Mouse (Mus musculus) liver, postnatal 0 days (tissue): Measurements from ENCODE around the gene Zfp790. TPM values are rescaled to one million over a fixed set of nuclear protein-coding genes. Genes with fewer than 3 reads are reported as not detected.

Experiments
- ATAC-seq: fragments of 200-750 bp; cut with Nextera tagmentation; 2 replicates; pipeline ENCODE4 v1.8.0; 2017; ENCODE audit warnings: mild to moderate bottlenecking, moderate library complexity
- DNase-seq: peaks from one replicate; pipeline ENCODE4 v3.0.0-alpha.2; 2016
- H3K27ac ChIP-seq: fragments of 300-500 bp; sonication (generic); 2 replicates; pipeline ENCODE4 v1.5.1; 2014; ENCODE audit warnings: antibody characterized with exemption, moderate library complexity, mild to moderate bottlenecking, low read depth
- H3K27me3 ChIP-seq: fragments of 300-500 bp; sonication (generic); 2 replicates; pipeline ENCODE4 v1.6.1; 2014; ENCODE audit warnings: low read length, control low read depth, mixed read lengths; ENCODE audit not compliant: insufficient read depth
- H3K36me3 ChIP-seq: fragments of 300-500 bp; sonication (generic); replicated peaks from 2 replicates; pipeline ENCODE4 v1.6.1; 2014; ENCODE audit warnings: mild to moderate bottlenecking, control low read depth, low read length, moderate library complexity, mixed read lengths; ENCODE audit not compliant: insufficient read depth
- H3K4me1 ChIP-seq: fragments of 300-500 bp; sonication (generic); 2 replicates; pipeline ENCODE4 v1.6.1; 2014; ENCODE audit warnings: antibody characterized with exemption, mild to moderate bottlenecking, control low read depth; ENCODE audit not compliant: insufficient read depth
- H3K4me2 ChIP-seq: fragments of 300-500 bp; sonication (generic); 2 replicates; pipeline ENCODE4 v1.6.1; 2014; ENCODE audit warnings: low read depth, mild to moderate bottlenecking, low read length, moderate library complexity, mixed read lengths
- H3K4me3 ChIP-seq: fragments of 300-500 bp; sonication (generic); 2 replicates; pipeline ENCODE4 v1.5.1; 2014; ENCODE audit warnings: low read depth, low read length
- H3K9ac ChIP-seq: fragments of 300-500 bp; sonication (generic); replicated peaks from 2 replicates; pipeline ENCODE4 v1.6.1; 2014; ENCODE audit warnings: mild to moderate bottlenecking, moderate library complexity
- H3K9me3 ChIP-seq: fragments of 300-500 bp; sonication (generic); 2 replicates; pipeline ENCODE4 v1.6.1; 2016; ENCODE audit warnings: mild to moderate bottlenecking, control low read depth, low read length, mixed read lengths
- CTCF ChIP-seq: sonication (generic); IDR thresholded peaks from 2 replicates; pipeline ENCODE4 v1.5.1; 2016; ENCODE audit warnings: antibody characterized with exemption, low read depth
- EP300 ChIP-seq: IDR thresholded peaks from 2 replicates; pipeline ENCODE4 v1.6.1; 2016; ENCODE audit warnings: antibody characterized with exemption, low read depth, mild to moderate bottlenecking
- WGBS: fragments of 180-500 bp; shearing (Covaris S2); extraction: QIAGEN DNeasy Blood & Tissue Kit; methylation state at CpG from one replicate; pipeline ENCODE4 v1.1.7; 2014; ENCODE audit not compliant: insufficient replicate concordance; 5-methylcytosine and 5-hydroxymethylcytosine counted together
- polyA plus RNA-seq: library from polyadenylated mRNA; unstranded; fragments of >200 nt; fragmentation: Nextera tagmentation; extraction: Ambion mirVana; gene quantifications from 2 replicates; pipeline ENCODE4 v1.2.1, GENCODE M21; 2015

Zfp790 gene
- polyA plus RNA-seq, 1 experiment from 2014 or later = 2.5 TPM

GRCm38 (mm10) chr7:29829804-29830203 is 13.9 kb downstream of the Zfp790 start:
- DNase-seq = no peak

GRCm38 (mm10) chr7:29836816-29837215 is 20.9 kb downstream of the Zfp790 start:
- TF ChIP-seq CTCF (no peak), EP300 (no peak)
- H3K4me2 ChIP-seq = no peak overlapping the region
- no peaks in the 10 kb centered on the region for H3K9me3 ChIP-seq
- 0 out of 2 replicates have a peak, but pooled peaks cover 2% of the 10 kb centered on the region for H3K36me3 ChIP-seq
- no peaks in the 10 kb centered on the region for H3K27me3 ChIP-seq
- WGBS = 95% methylated on average over 1 of the region's 1 CpGs
- H3K4me3 ChIP-seq = no peak overlapping the region
- no peaks in the 10 kb centered on the region for H3K4me1 ChIP-seq
- DNase-seq = no peak
- ATAC-seq = no peak
- H3K9ac ChIP-seq = no peak overlapping the region
- no peak overlapping the region for H3K27ac ChIP-seq

More at GRCm38 (mm10) chr7:29829804-29830203, 13.9 kb downstream of the Zfp790 start:
- no peak for ATAC-seq
- Histone ChIP-seq H3K4me1 (no peaks in the 10 kb centered on the region), H3K27ac (no peak overlapping the region), H3K9me3 (peaks cover 22% of the 10 kb centered on the region), H3K9ac (no peak overlapping the region), H3K4me2 (no peak overlapping the region), H3K36me3 (peaks cover 50% of the 10 kb centered on the region), H3K4me3 (no peak overlapping the region), H3K27me3 (no peaks in the 10 kb centered on the region)
- TF ChIP-seq CTCF = no peak
- TF ChIP-seq EP300 = no peak
- 93% methylated on average over 12 of the region's 12 CpGs for WGBS

- ATAC-seq (no peak), DNase-seq (no peak)
- H3K9ac ChIP-seq = no peak overlapping the region
- no peak overlapping the region for H3K4me3 ChIP-seq
- no peak overlapping the region for H3K4me2 ChIP-seq
- H3K36me3 ChIP-seq = no peaks in the 10 kb centered on the region
- no peaks in the 10 kb centered on the region for H3K27me3 ChIP-seq
- 73% methylated on average over 3 of the region's 3 CpGs for WGBS
- no peaks in the 10 kb centered on the region for H3K4me1 ChIP-seq
- no peaks in the 10 kb centered on the region for H3K9me3 ChIP-seq
- no peak overlapping the region for H3K27ac ChIP-seq
- TF ChIP-seq EP300 = no peak
- TF ChIP-seq CTCF = no peak
These were observed 23.3 kb downstream of the Zfp790 start for GRCm38 (mm10) chr7:29839256-29839655.

- TF ChIP-seq CTCF (no peak), EP300 (no peak)
- Histone ChIP-seq H3K4me3 (no peak overlapping the region), H3K9me3 (no peaks in the 10 kb centered on the region), H3K4me1 (no peaks in the 10 kb centered on the region), H3K9ac (no peak overlapping the region), H3K36me3 (no peaks in the 10 kb centered on the region), H3K27ac (no peak overlapping the region), H3K27me3 (no peaks in the 10 kb centered on the region), H3K4me2 (no peak overlapping the region)
- 79% methylated on average over 1 of the region's 1 CpGs for WGBS
- DNase-seq (no peak), ATAC-seq (no peak)
These were observed 26.2 kb downstream of the Zfp790 start for GRCm38 (mm10) chr7:29842105-29842504.

- H3K27ac ChIP-seq = no peak overlapping the region
- 84% methylated on average over 5 of the region's 5 CpGs for WGBS
- H3K4me3 ChIP-seq = no peak overlapping the region
- no peak for TF ChIP-seq EP300
- TF ChIP-seq CTCF = no peak
- DNase-seq (no peak), ATAC-seq (no peak)
- H3K4me2 ChIP-seq = no peak overlapping the region
- no peaks in the 10 kb centered on the region for H3K36me3 ChIP-seq
- no peak overlapping the region for H3K9ac ChIP-seq
- H3K27me3 ChIP-seq = no peaks in the 10 kb centered on the region
- no peaks in the 10 kb centered on the region for H3K9me3 ChIP-seq
- H3K4me1 ChIP-seq = no peaks in the 10 kb centered on the region
These were observed 28.7 kb downstream of the Zfp790 start for GRCm38 (mm10) chr7:29844616-29845015.

- 46% methylated on average over 9 of the region's 9 CpGs for WGBS
- DNase-seq = no peak
- H3K27me3 ChIP-seq = no peaks in the 10 kb centered on the region
- H3K4me2 ChIP-seq = peak overlapping the region; percentile 93
- no peak overlapping the region; the same call in 1 of the 2 replicates for H3K9ac ChIP-seq
- no peaks in the 10 kb centered on the region for H3K36me3 ChIP-seq
- peaks cover 7% of the 10 kb centered on the region for H3K4me1 ChIP-seq
- no peaks in the 10 kb centered on the region for H3K9me3 ChIP-seq
- peak overlapping the region; percentile 64 for H3K4me3 ChIP-seq
- no peak for TF ChIP-seq CTCF
- H3K27ac ChIP-seq = no peak overlapping the region
- no peak for ATAC-seq
These were observed 36.9 kb downstream of the Zfp790 start for GRCm38 (mm10) chr7:29852831-29853218.
